Mouse (Mus musculus) lung, postnatal 0 days (tissue): ENCODE measurements at regions not wholly inside any gene's neighbourhood (a gene's known extent, or its start where the extent isn't known, plus 50 kb on each side); places are given as distances from the start of the nearest gene placed in this dataset.
A peak's percentile ranks its signal among the peaks of the same experiment; 100 is the strongest.

Experiments used
- ATAC-seq: fragments of 200-750 bp; cut with Nextera tagmentation; 2 replicates; pipeline ENCODE4 v1.8.0; 2017; ENCODE audit warnings: moderate library complexity
- DNase-seq: peaks from one replicate; pipeline ENCODE4 v3.0.0-alpha.2; 2016; ENCODE audit warnings: low spot score
- H3K27ac ChIP-seq: fragments of 300-500 bp; sonication (generic); 2 replicates; pipeline ENCODE4 v1.5.1; 2014; ENCODE audit warnings: antibody characterized with exemption, mild to moderate bottlenecking, low read length, mixed read lengths
- H3K27me3 ChIP-seq: fragments of 300-500 bp; sonication (generic); replicated peaks from 2 replicates; pipeline ENCODE4 v1.6.1; 2014; ENCODE audit warnings: low read length, mixed read lengths; ENCODE audit not compliant: insufficient read depth
- H3K36me3 ChIP-seq: fragments of 300-500 bp; sonication (generic); 2 replicates; pipeline ENCODE4 v1.6.1; 2014; ENCODE audit warnings: low read length, mixed read lengths; ENCODE audit not compliant: insufficient read depth
- H3K4me1 ChIP-seq: fragments of 300-500 bp; sonication (generic); 2 replicates; pipeline ENCODE4 v1.6.1; 2014; ENCODE audit warnings: antibody characterized with exemption, low read depth, low read length, mixed read lengths; ENCODE audit not compliant: insufficient read depth
- H3K4me2 ChIP-seq: fragments of 300-500 bp; sonication (generic); replicated peaks from 2 replicates; pipeline ENCODE4 v1.6.1; 2014; ENCODE audit warnings: low read depth, mild to moderate bottlenecking, low read length, moderate library complexity, mixed read lengths
- H3K4me3 ChIP-seq: fragments of 300-500 bp; sonication (generic); 2 replicates; pipeline ENCODE4 v1.5.1; 2014; ENCODE audit warnings: low read depth, low read length
- H3K9ac ChIP-seq: fragments of 300-500 bp; sonication (generic); replicated peaks from 2 replicates; pipeline ENCODE4 v1.6.1; 2014; ENCODE audit warnings: low read depth, mild to moderate bottlenecking
- H3K9me3 ChIP-seq: fragments of 300-500 bp; sonication (generic); 2 replicates; pipeline ENCODE4 v1.6.1; 2016; ENCODE audit warnings: low read length, mixed read lengths
- CTCF ChIP-seq: IDR thresholded peaks from 2 replicates; pipeline ENCODE4 v1.5.1; 2016; ENCODE audit warnings: antibody characterized with exemption, mild to moderate bottlenecking
- EP300 ChIP-seq: IDR thresholded peaks from 2 replicates; pipeline ENCODE4 v1.6.1; 2016; ENCODE audit warnings: antibody characterized with exemption, mild to moderate bottlenecking, control low read depth
- WGBS: fragments of 180-500 bp; shearing (Covaris S2); extraction: QIAGEN DNeasy Blood & Tissue Kit; methylation state at CpG from one replicate; pipeline ENCODE4 v1.1.7; 2014; 5-methylcytosine and 5-hydroxymethylcytosine counted together

GRCm38 (mm10) chr14:58637405-58638336 is 505.0 kb downstream of the 1700129C05Rik start:
- no peak overlapping the region for H3K4me3 ChIP-seq
- WGBS, result 86% methylated on average over 13 of the region's 13 CpGs
- no peak for ATAC-seq
- no peaks in the 10 kb centered on the region for H3K4me1 ChIP-seq
- DNase-seq, result no peak
- H3K9me3 ChIP-seq, result no peaks in the 10 kb centered on the region
- H3K9ac ChIP-seq, result no peak overlapping the region
- no peak overlapping the region for H3K4me2 ChIP-seq
- no peaks in the 10 kb centered on the region for H3K36me3 ChIP-seq
- H3K27me3 ChIP-seq, result no peaks in the 10 kb centered on the region
- no peak overlapping the region for H3K27ac ChIP-seq
- no peak for TF ChIP-seq CTCF
- no peak for TF ChIP-seq EP300

GRCm38 (mm10) chr14:58631221-58631620 is 511.5 kb downstream of the 1700129C05Rik start:
- ATAC-seq, result no peak
- no peak overlapping the region for H3K4me2 ChIP-seq
- no peaks in the 10 kb centered on the region for H3K36me3 ChIP-seq
- no peak overlapping the region for H3K9ac ChIP-seq
- peak; percentile 26 for DNase-seq
- no peaks in the 10 kb centered on the region for H3K9me3 ChIP-seq
- H3K27ac ChIP-seq, result no peak overlapping the region
- no peaks in the 10 kb centered on the region for H3K4me1 ChIP-seq
- no peak overlapping the region for H3K4me3 ChIP-seq
- H3K27me3 ChIP-seq, result no peaks in the 10 kb centered on the region
- 25% methylated on average over 9 of the region's 9 CpGs for WGBS
- no peak for TF ChIP-seq CTCF
- no peak for TF ChIP-seq EP300

- no peaks in the 10 kb centered on the region for H3K9me3 ChIP-seq
- no peak for TF ChIP-seq EP300
- TF ChIP-seq CTCF, result no peak
- no peak overlapping the region for H3K27ac ChIP-seq
Measured at GRCm38 (mm10) chr14:58628266-58628665, 514.4 kb downstream of the 1700129C05Rik start.

GRCm38 (mm10) chr14:58626506-58627256 is 516.0 kb downstream of the 1700129C05Rik start:
- Histone ChIP-seq H3K27me3 (no peaks in the 10 kb centered on the region), H3K9me3 (no peaks in the 10 kb centered on the region), H3K9ac (no peak overlapping the region), H3K4me3 (no peak overlapping the region), H3K4me2 (no peak overlapping the region), H3K4me1 (no peaks in the 10 kb centered on the region), H3K27ac (no peak overlapping the region), H3K36me3 (no peaks in the 10 kb centered on the region)
- ATAC-seq (no peak), DNase-seq (no peak)
- TF ChIP-seq EP300 (no peak), CTCF (no peak)
- WGBS, result 35% methylated on average over 5 of the region's 5 CpGs

More at GRCm38 (mm10) chr14:58628266-58628665, 514.4 kb downstream of the 1700129C05Rik start:
- no peaks in the 10 kb centered on the region for H3K36me3 ChIP-seq
- ATAC-seq, result no peak
- no peak for DNase-seq
- H3K9ac ChIP-seq, result no peak overlapping the region
- H3K4me3 ChIP-seq, result no peak overlapping the region
- H3K27me3 ChIP-seq, result no peaks in the 10 kb centered on the region
- no peak overlapping the region for H3K4me2 ChIP-seq
- 69% methylated on average over 2 of the region's 2 CpGs for WGBS
- H3K4me1 ChIP-seq, result no peaks in the 10 kb centered on the region

- no peak for TF ChIP-seq CTCF
- TF ChIP-seq EP300, result no peak
- H3K4me2 ChIP-seq, result no peak overlapping the region
- H3K9me3 ChIP-seq, result no peaks in the 10 kb centered on the region
- no peak overlapping the region for H3K4me3 ChIP-seq
- no peaks in the 10 kb centered on the region for H3K36me3 ChIP-seq
- H3K4me1 ChIP-seq, result no peaks in the 10 kb centered on the region
- ATAC-seq, result no peak
- WGBS, result 90% methylated on average over 2 of the region's 2 CpGs
- H3K9ac ChIP-seq, result no peak overlapping the region
- H3K27ac ChIP-seq, result no peak overlapping the region
- DNase-seq, result no peak
- no peaks in the 10 kb centered on the region for H3K27me3 ChIP-seq
Measured at GRCm38 (mm10) chr14:58620186-58620585, 522.5 kb downstream of the 1700129C05Rik start.

GRCm38 (mm10) chr14:58617656-58618055 is 525.0 kb downstream of the 1700129C05Rik start:
- WGBS, result 35% methylated on average over 10 of the region's 10 CpGs
- no peak for TF ChIP-seq EP300
- TF ChIP-seq CTCF, result no peak
- peak; percentile 6 for DNase-seq
- H3K27me3 ChIP-seq, result no peaks in the 10 kb centered on the region
- no peaks in the 10 kb centered on the region for H3K36me3 ChIP-seq
- H3K4me1 ChIP-seq, result no peaks in the 10 kb centered on the region
- no peaks in the 10 kb centered on the region for H3K9me3 ChIP-seq
- H3K9ac ChIP-seq, result no peak overlapping the region
- H3K4me3 ChIP-seq, result no peak overlapping the region
- ATAC-seq, result no peak
- no peak overlapping the region for H3K27ac ChIP-seq
- no peak overlapping the region for H3K4me2 ChIP-seq
